Mouse (Mus musculus) lung, postnatal 0 days (tissue): ENCODE results near the gene Lnx2. TPM values are rescaled to one million over a fixed set of nuclear protein-coding genes. Genes with fewer than 3 reads are reported as not detected.
A peak's percentile ranks its signal among the peaks of the same experiment; 100 is the strongest.

ENCODE experiments used
- ATAC-seq: fragments of 200-750 bp; cut with Nextera tagmentation; 2 replicates; pipeline ENCODE4 v1.8.0; 2017; ENCODE audit warnings: moderate library complexity
- DNase-seq: peaks from one replicate; pipeline ENCODE4 v3.0.0-alpha.2; 2016; ENCODE audit warnings: low spot score
- H3K27ac ChIP-seq: fragments of 300-500 bp; sonication (generic); 2 replicates; pipeline ENCODE4 v1.5.1; 2014; ENCODE audit warnings: antibody characterized with exemption, mild to moderate bottlenecking, low read length, mixed read lengths
- H3K27me3 ChIP-seq: fragments of 300-500 bp; sonication (generic); replicated peaks from 2 replicates; pipeline ENCODE4 v1.6.1; 2014; ENCODE audit warnings: low read length, mixed read lengths; ENCODE audit not compliant: insufficient read depth
- H3K36me3 ChIP-seq: fragments of 300-500 bp; sonication (generic); 2 replicates; pipeline ENCODE4 v1.6.1; 2014; ENCODE audit warnings: low read length, mixed read lengths; ENCODE audit not compliant: insufficient read depth
- H3K4me1 ChIP-seq: fragments of 300-500 bp; sonication (generic); 2 replicates; pipeline ENCODE4 v1.6.1; 2014; ENCODE audit warnings: antibody characterized with exemption, low read depth, low read length, mixed read lengths; ENCODE audit not compliant: insufficient read depth
- H3K4me2 ChIP-seq: fragments of 300-500 bp; sonication (generic); replicated peaks from 2 replicates; pipeline ENCODE4 v1.6.1; 2014; ENCODE audit warnings: low read depth, mild to moderate bottlenecking, low read length, moderate library complexity, mixed read lengths
- H3K4me3 ChIP-seq: fragments of 300-500 bp; sonication (generic); 2 replicates; pipeline ENCODE4 v1.5.1; 2014; ENCODE audit warnings: low read depth, low read length
- H3K9ac ChIP-seq: fragments of 300-500 bp; sonication (generic); replicated peaks from 2 replicates; pipeline ENCODE4 v1.6.1; 2014; ENCODE audit warnings: low read depth, mild to moderate bottlenecking
- H3K9me3 ChIP-seq: fragments of 300-500 bp; sonication (generic); 2 replicates; pipeline ENCODE4 v1.6.1; 2016; ENCODE audit warnings: low read length, mixed read lengths
- CTCF ChIP-seq: IDR thresholded peaks from 2 replicates; pipeline ENCODE4 v1.5.1; 2016; ENCODE audit warnings: antibody characterized with exemption, mild to moderate bottlenecking
- EP300 ChIP-seq: IDR thresholded peaks from 2 replicates; pipeline ENCODE4 v1.6.1; 2016; ENCODE audit warnings: antibody characterized with exemption, mild to moderate bottlenecking, control low read depth
- WGBS: fragments of 180-500 bp; shearing (Covaris S2); extraction: QIAGEN DNeasy Blood & Tissue Kit; methylation state at CpG from one replicate; pipeline ENCODE4 v1.1.7; 2014; 5-methylcytosine and 5-hydroxymethylcytosine counted together
- polyA plus RNA-seq: library from polyadenylated mRNA; unstranded; fragments of >200 nt; fragmentation: Nextera tagmentation; extraction: Ambion mirVana; gene quantifications from 2 replicates; pipeline ENCODE4 v1.2.1, GENCODE M21; 2015

Gene Lnx2
- polyA plus RNA-seq, 1 experiment from 2014 or later, result 14.5 TPM

DNA sequence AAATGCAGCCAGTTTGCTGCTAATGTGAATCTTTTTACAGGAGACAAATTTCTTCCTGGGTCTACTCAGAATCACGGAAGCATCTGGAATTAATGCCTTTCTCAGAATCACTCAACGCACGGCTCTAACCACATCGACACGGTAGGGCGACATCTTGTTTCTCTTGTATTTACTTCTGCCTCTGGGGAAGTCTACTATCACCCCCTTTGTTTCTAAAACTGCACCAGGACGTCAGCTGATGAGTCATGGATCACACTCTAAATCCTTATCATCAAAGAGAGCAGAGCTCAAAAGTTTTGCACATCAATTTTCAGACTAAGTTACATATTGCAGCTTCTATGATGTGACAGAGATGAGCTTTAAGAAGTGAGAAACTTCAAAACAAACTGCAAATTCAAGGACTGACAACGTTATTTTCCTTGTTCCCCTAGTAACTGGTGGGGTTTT lies 13.1 kb downstream of the Lnx2 start:
- no peak overlapping the region for H3K9ac ChIP-seq
- 41% methylated on average over 8 of the region's 8 CpGs for WGBS
- H3K4me2 ChIP-seq, result 0 out of 2 replicates have a peak overlapping the region, but pooled peaks have one; percentile 8
- no peaks in the 10 kb centered on the region for H3K27me3 ChIP-seq
- DNase-seq, result peak; percentile 69
- ATAC-seq, result peak; percentile 45
- no peaks in the 10 kb centered on the region for H3K9me3 ChIP-seq
- TF ChIP-seq CTCF, result no peak
- peak; percentile 71; the same call in 1 of the 2 replicates for TF ChIP-seq EP300
- H3K4me3 ChIP-seq, result no peak overlapping the region
- H3K4me1 ChIP-seq, result peaks cover 15% of the 10 kb centered on the region; the same call in 1 of the 2 replicates
- no peaks in the 10 kb centered on the region for H3K36me3 ChIP-seq
- peak overlapping the region; percentile 75; the same call in 1 of the 2 replicates for H3K27ac ChIP-seq

DNA sequence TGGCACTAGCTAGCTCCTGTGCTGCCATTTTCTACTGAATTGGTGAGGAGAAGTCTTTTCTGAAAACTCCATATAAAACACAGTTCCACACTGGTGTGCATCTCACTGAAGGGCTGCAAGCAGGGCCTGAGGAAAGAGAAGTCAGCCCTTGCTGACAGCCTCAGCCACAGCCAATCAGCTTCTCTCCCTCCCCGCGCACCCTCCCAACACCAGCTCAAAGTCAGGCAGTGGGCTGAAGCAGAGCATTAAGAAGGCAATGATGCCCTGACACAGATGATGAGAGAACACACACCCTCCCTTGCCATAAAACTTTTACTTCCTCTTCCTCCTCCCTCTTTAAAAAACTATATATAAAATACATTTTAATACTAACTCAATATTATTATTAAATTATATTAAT lies 16.4 kb downstream of the Lnx2 start:
- Histone ChIP-seq H3K4me3 (no peak overlapping the region), H3K36me3 (no peaks in the 10 kb centered on the region), H3K4me1 (peaks cover 26% of the 10 kb centered on the region; the same call in 1 of the 2 replicates), H3K9ac (no peak overlapping the region), H3K27me3 (no peaks in the 10 kb centered on the region), H3K4me2 (no peak overlapping the region), H3K9me3 (no peaks in the 10 kb centered on the region), H3K27ac (no peak overlapping the region; the same call in 1 of the 2 replicates)
- 89% methylated on average over 2 of the region's 2 CpGs for WGBS
- DNase-seq, result no peak
- no peak for TF ChIP-seq EP300
- no peak for TF ChIP-seq CTCF
- no peak for ATAC-seq

DNA sequence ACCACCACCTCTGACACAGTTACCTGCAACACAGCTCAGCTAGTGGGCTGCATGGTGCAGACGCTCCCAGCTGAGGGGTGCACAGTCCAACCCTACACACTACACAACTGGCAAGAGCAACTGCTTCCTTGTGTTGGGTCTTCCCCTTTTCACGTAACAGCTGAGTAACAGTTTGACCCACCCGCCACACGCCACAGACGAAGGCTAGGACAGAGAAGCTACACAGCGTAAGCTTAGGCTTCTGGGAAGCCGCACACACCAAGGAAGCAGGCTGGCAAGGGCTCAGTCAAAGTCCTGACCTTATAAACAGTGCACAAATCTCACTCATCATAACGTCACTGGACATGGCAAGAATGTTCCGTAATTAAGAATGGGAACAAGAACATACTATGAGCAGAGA lies 17.1 kb downstream of the Lnx2 start:
- Histone ChIP-seq H3K27me3 (no peaks in the 10 kb centered on the region), H3K27ac (no peak overlapping the region), H3K4me2 (no peak overlapping the region), H3K36me3 (no peaks in the 10 kb centered on the region), H3K4me1 (peaks cover 20% of the 10 kb centered on the region; the same call in 1 of the 2 replicates), H3K9ac (no peak overlapping the region), H3K9me3 (no peaks in the 10 kb centered on the region), H3K4me3 (no peak overlapping the region)
- TF ChIP-seq CTCF (no peak), EP300 (peak; percentile 80)
- 59% methylated on average over 9 of the region's 9 CpGs for WGBS
- peak; percentile 65 for ATAC-seq
- DNase-seq, result peak; percentile 64

DNA sequence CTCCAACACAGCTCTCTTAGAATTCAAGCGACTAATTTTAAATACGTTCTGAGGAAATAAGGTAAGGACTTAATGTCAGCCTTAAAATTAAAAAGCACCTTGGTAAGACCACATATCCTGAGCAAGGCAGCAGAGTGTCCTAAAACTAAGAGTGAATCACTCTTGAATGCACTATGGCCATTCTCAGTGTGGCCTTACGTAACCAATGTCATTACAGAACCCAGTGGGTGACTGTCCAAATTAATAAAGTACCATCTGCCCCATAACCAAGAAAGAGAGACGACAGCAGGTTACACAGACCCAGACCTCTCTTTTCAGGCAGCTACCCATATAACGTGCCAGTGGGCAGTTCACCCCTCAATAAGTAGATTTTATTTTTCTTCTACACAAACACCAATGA lies 17.7 kb downstream of the Lnx2 start:
- TF ChIP-seq EP300 (no peak), CTCF (no peak)
- Histone ChIP-seq H3K27me3 (no peaks in the 10 kb centered on the region), H3K27ac (peak overlapping the region; percentile 55), H3K9ac (no peak overlapping the region), H3K4me1 (peaks cover 14% of the 10 kb centered on the region; the same call in 1 of the 2 replicates), H3K4me3 (no peak overlapping the region), H3K36me3 (no peaks in the 10 kb centered on the region), H3K9me3 (no peaks in the 10 kb centered on the region), H3K4me2 (no peak overlapping the region)
- ATAC-seq, result no peak
- DNase-seq, result no peak
- WGBS, result 91% methylated on average over 5 of the region's 5 CpGs

DNA sequence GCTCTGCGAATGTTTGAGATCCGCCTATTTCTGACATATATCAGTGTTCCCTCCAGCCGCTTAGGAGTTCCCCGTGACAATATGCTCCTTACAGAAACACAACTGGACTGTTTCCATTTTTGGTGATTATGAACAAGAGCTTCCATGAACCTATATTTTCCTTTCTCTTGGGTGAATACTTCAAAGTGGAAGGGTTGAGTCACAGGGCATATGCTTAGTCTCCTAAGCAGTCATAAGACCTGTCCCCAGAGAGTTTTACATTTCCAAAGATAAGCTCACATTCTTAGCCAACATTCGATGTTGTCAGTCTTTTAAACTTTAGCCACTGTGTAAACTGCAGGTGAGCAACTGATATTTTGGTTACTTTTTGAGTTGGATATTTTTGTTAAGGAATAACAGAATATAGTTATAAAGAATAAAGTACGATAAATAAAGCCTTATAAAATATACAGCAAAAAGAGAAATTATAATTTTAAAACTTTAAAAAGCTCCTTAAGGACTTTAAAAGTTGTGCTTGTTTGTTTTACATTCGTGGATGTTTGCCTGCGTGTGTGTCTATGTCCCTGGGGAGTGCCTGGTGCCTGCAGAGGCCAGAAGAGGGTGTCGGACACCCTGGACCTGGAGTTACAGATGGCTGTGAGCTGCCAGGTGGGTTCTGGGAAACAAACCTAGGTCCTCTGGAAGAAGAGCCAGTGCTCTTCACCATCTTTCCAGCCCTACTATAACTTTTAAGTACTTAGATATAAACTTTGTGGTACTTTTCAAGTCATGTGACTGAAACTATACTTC lies 18.6 kb downstream of the Lnx2 start:
- Histone ChIP-seq H3K27ac (peak overlapping the region; percentile 55), H3K4me2 (no peak overlapping the region), H3K9me3 (no peaks in the 10 kb centered on the region), H3K4me1 (peaks cover 11% of the 10 kb centered on the region; the same call in 1 of the 2 replicates), H3K27me3 (no peaks in the 10 kb centered on the region), H3K9ac (no peak overlapping the region), H3K4me3 (no peak overlapping the region), H3K36me3 (no peaks in the 10 kb centered on the region)
- ATAC-seq, result peak; percentile 59
- peak; percentile 74 for DNase-seq
- TF ChIP-seq CTCF (no peak), EP300 (peak; percentile 82)
- 61% methylated on average over 9 of the region's 9 CpGs for WGBS

DNA sequence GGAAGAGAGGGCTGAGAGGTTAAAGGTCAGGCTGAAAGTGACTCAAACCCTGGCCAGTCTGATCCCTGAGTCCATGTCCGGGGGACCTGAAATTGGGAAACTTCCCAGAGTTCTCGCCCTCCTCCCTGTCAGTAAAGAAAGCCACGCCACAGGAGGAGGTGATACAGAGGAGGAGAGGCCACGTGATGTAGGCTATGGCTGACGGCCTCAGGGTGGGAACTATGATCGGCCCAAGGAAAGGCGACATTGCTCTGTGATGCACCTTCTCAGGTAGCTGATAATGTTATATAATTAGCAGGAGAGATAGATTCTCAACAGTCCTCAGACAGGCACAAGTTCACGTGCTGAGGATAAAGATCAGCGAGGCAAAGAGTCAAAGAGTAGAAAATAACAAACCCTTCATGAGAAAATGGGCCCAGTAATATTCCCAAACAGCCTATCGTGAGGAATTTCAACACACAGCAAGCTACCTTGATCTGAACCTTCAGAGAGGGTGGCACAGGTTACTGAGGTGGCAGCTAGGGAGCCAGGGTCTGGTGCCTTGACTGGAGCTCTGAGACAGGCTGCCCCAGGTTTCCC lies 19.6 kb downstream of the Lnx2 start:
- Histone ChIP-seq H3K27ac (peak overlapping the region; percentile 55; the same call in 1 of the 2 replicates), H3K9ac (no peak overlapping the region), H3K4me1 (peaks cover 11% of the 10 kb centered on the region; the same call in 1 of the 2 replicates), H3K27me3 (no peaks in the 10 kb centered on the region), H3K9me3 (no peaks in the 10 kb centered on the region), H3K4me2 (no peak overlapping the region), H3K36me3 (no peaks in the 10 kb centered on the region), H3K4me3 (no peak overlapping the region)
- DNase-seq, result no peak
- ATAC-seq, result no peak
- TF ChIP-seq CTCF (no peak), EP300 (no peak)
- 83% methylated on average over 10 of the region's 10 CpGs for WGBS
